Comparison of ENCODE assay signal across 20 mouse cellular contexts in the genomic region with DNA sequence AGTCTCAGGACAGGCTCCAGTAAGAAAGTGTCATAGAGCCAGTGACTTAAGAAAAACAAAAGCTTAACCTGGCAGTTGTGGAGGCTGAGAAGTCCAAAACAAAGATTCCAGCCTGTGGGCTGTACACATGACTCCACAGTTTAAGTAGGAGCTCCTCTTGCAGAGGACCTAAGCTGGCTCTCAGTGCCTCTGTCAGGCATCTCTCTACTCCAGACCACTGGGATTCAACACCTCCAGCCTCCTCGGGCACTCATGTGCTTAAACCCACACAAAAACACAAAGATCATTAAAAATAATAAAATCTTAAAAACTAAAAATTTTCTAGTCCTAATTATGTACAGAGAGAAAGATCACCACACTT. TPM values are rescaled to one million over a fixed set of nuclear protein-coding genes. Genes with fewer than 3 reads are reported as not detected.
DNase-seq lines count a peak whose midpoint lies in the region; ATAC-seq and TF ChIP-seq lines count a peak whose summit lies in the region.
"Had no signal": no experiment of that assay in that cellular context is flagged by ENCODE, and none has a peak within 500 bp of the region (broad histone marks: within the 10 kb centered on the region; RNA-seq: fewer than 3 reads in every experiment).

No protein-coding gene starts in this region.

- peak; percentile 53; the same call in 1 of the 2 replicates for ATAC-seq in kidney, embryonic 16.5 days (ENCODE audit: low FRiP score, low TSS enrichment)
- no peak for ATAC-seq in liver, embryonic 13.5 days (ENCODE audit: low read depth)
- ATAC-seq: forebrain, embryonic 14.5 days had no signal

- TF ChIP-seq CTCF in gastrocnemius, adult 2 months (IDR thresholded peaks at IDR 0.05) = no peak

- no peak overlapping the region for H3K4me3 ChIP-seq in gastrocnemius, adult 2 months
- H3K4me3 ChIP-seq in kidney, embryonic 16.5 days (ENCODE audit: low read length) = no peak overlapping the region
- no peak overlapping the region for H3K4me3 ChIP-seq in liver, embryonic 13.5 days (replicated peaks)
- H3K4me3 ChIP-seq: embryonic facial prominence, embryonic 13.5 days; embryonic facial prominence, embryonic 15.5 days; erythroblast, embryonic 14.5 days; forebrain, embryonic 10.5 days; forebrain, embryonic 12.5 days had no signal

- H3K36me3 ChIP-seq in kidney, embryonic 16.5 days (ENCODE audit: insufficient read depth, low read length) = peaks cover 29% of the 10 kb centered on the region
- peaks cover 70% of the 10 kb centered on the region for H3K36me3 ChIP-seq in liver, embryonic 13.5 days

- no peak for DNase-seq in gastrocnemius, adult 2 months
- no peak for DNase-seq in gastrocnemius, postnatal 10 days
- DNase-seq in kidney, postnatal 14 days = no peak
- no peak for DNase-seq in liver, embryonic 13.5 days
- DNase-seq in liver = no peak
- DNase-seq: adrenal gland, adult 2 months; adrenal gland, postnatal 10 days; adrenal gland, postnatal 25 days; cerebellum, adult 11 months; cerebellum, adult 8-10 months; cerebellum, adult 9-11 months; cerebellum, postnatal 36 days; embryo, embryonic 11 days had no signal

- H3K4me1 ChIP-seq in kidney, embryonic 16.5 days (ENCODE audit: insufficient read depth, low read length) = peaks cover 4% of the 10 kb centered on the region; the same call in 1 of the 2 replicates
- peaks cover 22% of the 10 kb centered on the region for H3K4me1 ChIP-seq in liver, embryonic 13.5 days (replicated peaks)
- H3K4me1 ChIP-seq: embryonic facial prominence, embryonic 13.5 days; embryonic facial prominence, embryonic 15.5 days; forebrain, embryonic 10.5 days; forebrain, embryonic 12.5 days had no signal

- no peaks in the 10 kb centered on the region for H3K27me3 ChIP-seq in kidney, embryonic 16.5 days (ENCODE audit: insufficient read depth, low read length)
- no peaks in the 10 kb centered on the region for H3K27me3 ChIP-seq in liver, embryonic 13.5 days
- H3K27me3 ChIP-seq: embryonic facial prominence, embryonic 13.5 days; embryonic facial prominence, embryonic 15.5 days; forebrain, embryonic 12.5 days had no signal

- intact Hi-C loops in gastrocnemius, adult 2 months (cut with DNase I) = no loop called here

- WGBS in kidney, embryonic 16.5 days = 74% methylated on average over 1 of the region's 1 CpGs
- 83% methylated on average over 1 of the region's 1 CpGs for WGBS in liver, embryonic 13.5 days (ENCODE audit: insufficient replicate concordance)

- H3K9ac ChIP-seq in kidney, embryonic 16.5 days (replicated peaks; ENCODE audit: low read length) = no peak overlapping the region
- H3K9ac ChIP-seq in liver, embryonic 13.5 days = no peak overlapping the region
- H3K9ac ChIP-seq: embryonic facial prominence, embryonic 13.5 days; embryonic facial prominence, embryonic 15.5 days; forebrain, embryonic 12.5 days had no signal

- peak overlapping the region; percentile 48 for H3K27ac ChIP-seq in gastrocnemius, adult 2 months
- no peak overlapping the region for H3K27ac ChIP-seq in kidney, embryonic 16.5 days (ENCODE audit: low read length)
- H3K27ac ChIP-seq in liver, embryonic 13.5 days = peak overlapping the region; percentile 54
- H3K27ac ChIP-seq: embryonic facial prominence, embryonic 13.5 days; embryonic facial prominence, embryonic 15.5 days; forebrain, embryonic 10.5 days; forebrain, embryonic 12.5 days had no signal

- H3K9me3 ChIP-seq in kidney, embryonic 16.5 days (ENCODE audit: low read length) = no peaks in the 10 kb centered on the region
- no peaks in the 10 kb centered on the region for H3K9me3 ChIP-seq in liver, embryonic 13.5 days (replicated peaks)
- H3K9me3 ChIP-seq: embryonic facial prominence, embryonic 13.5 days; embryonic facial prominence, embryonic 15.5 days; forebrain, embryonic 10.5 days; forebrain, embryonic 12.5 days had no signal

- no peak overlapping the region for H3K4me2 ChIP-seq in kidney, embryonic 16.5 days (replicated peaks; ENCODE audit: low read depth, low read length)
- H3K4me2 ChIP-seq in liver, embryonic 13.5 days = no peak overlapping the region
- H3K4me2 ChIP-seq: embryonic facial prominence, embryonic 13.5 days; embryonic facial prominence, embryonic 15.5 days; forebrain, embryonic 12.5 days had no signal

RNA-seq across cellular contexts. Expression of a gene that starts 38.0 kb away (rescaled TPM):
- 10 to 100 TPM; 41.6 to 47.9 TPM for total RNA-seq in gastrocnemius, adult 2 months (2021)
- total RNA-seq in gastrocnemius, postnatal 10 days (2021) = 10 to 100 TPM; 35.8 to 40.6 TPM
- polyA plus RNA-seq in kidney, embryonic 16.5 days (2015; fragmentation: Nextera tagmentation; extraction: Ambion mirVana) = 3.0 and 3.5 TPM in 2 replicates
- 1.7 and 1.9 TPM in 2 replicates for polyA plus RNA-seq in liver, embryonic 13.5 days (2015; fragmentation: Nextera tagmentation; extraction: Ambion mirVana)
